Mouse (Mus musculus) kidney, embryonic 14.5 days (tissue): ENCODE measurements around the gene Nucb2. TPM values are rescaled to one million over a fixed set of nuclear protein-coding genes. Genes with fewer than 3 reads are reported as not detected.

Experiments used
- ATAC-seq: fragments of 200-750 bp; cut with Nextera tagmentation; 2 replicates; pipeline ENCODE4 v1.8.0; 2017; ENCODE audit warnings: moderate number of reproducible peaks, mild to moderate bottlenecking, moderate TSS enrichment, moderate library complexity; ENCODE audit not compliant: low FRiP score, low TSS enrichment
- H3K27ac ChIP-seq: fragments of 300-500 bp; sonication (generic); 2 replicates; pipeline ENCODE4 v1.5.1; 2014; ENCODE audit warnings: low read depth, mild to moderate bottlenecking, low read length, moderate library complexity, mixed read lengths
- H3K27me3 ChIP-seq: fragments of 300-500 bp; sonication (generic); 2 replicates; pipeline ENCODE4 v1.6.1; 2014; ENCODE audit warnings: mild to moderate bottlenecking, low read length; ENCODE audit not compliant: control insufficient read depth, insufficient read depth
- H3K36me3 ChIP-seq: fragments of 300-500 bp; sonication (generic); 2 replicates; pipeline ENCODE4 v1.6.1; 2014; ENCODE audit warnings: low read length, mixed read lengths; ENCODE audit not compliant: control insufficient read depth, insufficient read depth
- H3K4me1 ChIP-seq: fragments of 300-500 bp; sonication (generic); 2 replicates; pipeline ENCODE4 v1.6.1; 2014; ENCODE audit warnings: low read length, mixed read lengths; ENCODE audit not compliant: control insufficient read depth, insufficient read depth
- H3K4me2 ChIP-seq: fragments of 300-500 bp; sonication (generic); replicated peaks from 2 replicates; pipeline ENCODE4 v1.6.1; 2014; ENCODE audit warnings: low read depth, mild to moderate bottlenecking, low read length
- H3K4me3 ChIP-seq: fragments of 300-500 bp; sonication (generic); 2 replicates; pipeline ENCODE4 v1.5.1; 2014; ENCODE audit warnings: mild to moderate bottlenecking, low read length
- H3K9ac ChIP-seq: fragments of 300-500 bp; sonication (generic); 2 replicates; pipeline ENCODE4 v1.6.1; 2014; ENCODE audit warnings: low read depth, mild to moderate bottlenecking, low read length, moderate library complexity
- H3K9me3 ChIP-seq: fragments of 300-500 bp; sonication (generic); 2 replicates; pipeline ENCODE4 v1.6.1; 2016; ENCODE audit warnings: low read length; ENCODE audit not compliant: control insufficient read depth
- WGBS: fragments of 180-500 bp; shearing (Covaris S2); extraction: QIAGEN DNeasy Blood & Tissue Kit; methylation state at CpG from one replicate; pipeline ENCODE4 v1.1.7; 2014; 5-methylcytosine and 5-hydroxymethylcytosine counted together
- polyA plus RNA-seq: library from polyadenylated mRNA; unstranded; fragments of >200 nt; fragmentation: Nextera tagmentation; extraction: Ambion mirVana; gene quantifications from 2 replicates; pipeline ENCODE4 v1.2.1, GENCODE M21; 2014

Gene Nucb2
- polyA plus RNA-seq, 1 experiment from 2014 or later, result 19.2 TPM

DNA sequence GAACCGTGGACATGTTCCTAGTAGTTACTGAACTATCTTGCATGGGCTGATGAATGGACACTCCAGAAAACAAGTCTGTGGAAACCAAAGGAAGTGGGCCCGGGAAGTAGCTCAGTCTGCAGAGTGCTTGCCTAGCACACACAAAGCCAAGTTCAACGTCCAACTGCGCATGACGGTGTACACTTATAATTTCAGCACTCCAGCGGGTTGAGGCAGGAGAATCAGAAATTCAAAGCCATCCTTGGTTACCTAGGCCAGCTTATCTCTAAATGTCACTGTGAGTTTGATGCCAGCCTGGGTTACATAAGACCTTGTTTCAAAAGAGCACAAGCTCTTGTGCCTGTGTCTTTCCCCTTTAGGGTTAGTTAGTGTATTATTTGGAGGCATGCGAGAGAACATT is 10.9 kb downstream of the Nucb2 start:
- no peaks in the 10 kb centered on the region for H3K4me1 ChIP-seq
- WGBS, result 90% methylated on average over 7 of the region's 7 CpGs
- H3K9ac ChIP-seq, result no peak overlapping the region
- H3K27ac ChIP-seq, result no peak overlapping the region
- no peak overlapping the region for H3K4me2 ChIP-seq
- no peak overlapping the region for H3K4me3 ChIP-seq
- no peaks in the 10 kb centered on the region for H3K27me3 ChIP-seq
- no peaks in the 10 kb centered on the region for H3K9me3 ChIP-seq
- ATAC-seq, result no peak
- 0 out of 2 replicates have a peak, but pooled peaks cover 4% of the 10 kb centered on the region for H3K36me3 ChIP-seq

GRCm38 (mm10) chr7:116515514-116516135 is 11.5 kb downstream of the Nucb2 start:
- 77% methylated on average over 13 of the region's 13 CpGs for WGBS
- no peak overlapping the region for H3K4me3 ChIP-seq
- ATAC-seq, result no peak
- no peak overlapping the region for H3K4me2 ChIP-seq
- no peak overlapping the region for H3K27ac ChIP-seq
- no peaks in the 10 kb centered on the region for H3K9me3 ChIP-seq
- no peak overlapping the region for H3K9ac ChIP-seq
- no peaks in the 10 kb centered on the region for H3K27me3 ChIP-seq
- H3K4me1 ChIP-seq, result no peaks in the 10 kb centered on the region
- H3K36me3 ChIP-seq, result 0 out of 2 replicates have a peak, but pooled peaks cover under 1% of the 10 kb centered on the region

DNA sequence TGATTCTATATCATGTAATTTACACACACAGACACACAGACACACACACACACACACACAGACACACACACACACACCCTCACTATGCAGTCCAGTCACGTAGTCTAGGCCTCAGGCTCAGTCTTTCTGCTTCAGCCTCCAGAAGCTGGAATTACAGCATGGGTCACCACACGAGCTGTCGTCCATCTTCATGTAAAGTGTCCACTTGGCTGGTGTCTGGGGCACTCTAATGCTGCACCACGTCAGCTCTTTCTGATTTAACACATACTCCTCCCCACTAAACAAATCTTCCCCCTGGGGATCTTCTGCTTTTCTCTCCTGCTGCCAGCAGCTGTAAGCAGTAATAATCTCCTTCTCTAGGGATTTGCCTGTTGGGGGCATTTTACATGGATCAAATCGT is 13.1 kb downstream of the Nucb2 start:
- Histone ChIP-seq H3K4me2 (no peak overlapping the region), H3K4me1 (no peaks in the 10 kb centered on the region), H3K9me3 (no peaks in the 10 kb centered on the region), H3K4me3 (no peak overlapping the region), H3K9ac (no peak overlapping the region), H3K36me3 (peaks cover 6% of the 10 kb centered on the region), H3K27me3 (no peaks in the 10 kb centered on the region), H3K27ac (no peak overlapping the region; the same call in 1 of the 2 replicates)
- WGBS, result 58% methylated on average over 5 of the region's 5 CpGs
- no peak for ATAC-seq

GRCm38 (mm10) chr7:116518155-116518554 is 14.0 kb downstream of the Nucb2 start:
- peaks cover 6% of the 10 kb centered on the region for H3K36me3 ChIP-seq
- H3K9me3 ChIP-seq, result no peaks in the 10 kb centered on the region
- ATAC-seq, result no peak
- 90% methylated on average over 5 of the region's 5 CpGs for WGBS
- H3K27me3 ChIP-seq, result no peaks in the 10 kb centered on the region
- H3K4me1 ChIP-seq, result no peaks in the 10 kb centered on the region
- H3K27ac ChIP-seq, result no peak overlapping the region
- no peak overlapping the region for H3K9ac ChIP-seq
- H3K4me3 ChIP-seq, result no peak overlapping the region
- H3K4me2 ChIP-seq, result no peak overlapping the region

- Histone ChIP-seq H3K27ac (no peak overlapping the region), H3K9ac (no peak overlapping the region), H3K4me2 (no peak overlapping the region), H3K9me3 (no peaks in the 10 kb centered on the region), H3K36me3 (peaks cover 16% of the 10 kb centered on the region), H3K4me3 (no peak overlapping the region), H3K4me1 (no peaks in the 10 kb centered on the region), H3K27me3 (no peaks in the 10 kb centered on the region)
- 58% methylated on average over 3 of the region's 3 CpGs for WGBS
- no peak for ATAC-seq
Measured at GRCm38 (mm10) chr7:116519805-116520204, 15.6 kb downstream of the Nucb2 start.

DNA sequence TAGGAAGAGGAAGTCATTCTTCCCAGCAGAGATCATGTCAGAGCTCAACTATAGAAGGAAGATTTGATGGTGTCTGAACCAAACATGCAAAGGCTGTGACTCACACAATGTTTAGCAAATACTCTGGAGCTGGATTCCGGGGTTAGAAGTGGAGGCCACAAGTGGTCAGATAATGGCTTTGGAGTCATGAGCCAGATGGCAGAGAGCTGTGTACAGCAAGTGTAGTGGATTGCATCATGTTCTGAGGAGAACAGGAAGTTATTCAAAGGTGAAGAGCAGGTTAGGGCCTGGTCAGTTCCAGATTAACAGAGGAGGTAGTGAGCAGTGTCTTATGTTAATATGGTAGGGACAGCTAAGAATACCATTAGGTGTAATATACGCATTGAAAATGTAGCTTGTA is 20.4 kb downstream of the Nucb2 start:
- H3K9me3 ChIP-seq, result no peaks in the 10 kb centered on the region
- 94% methylated on average over 2 of the region's 2 CpGs for WGBS

DNA sequence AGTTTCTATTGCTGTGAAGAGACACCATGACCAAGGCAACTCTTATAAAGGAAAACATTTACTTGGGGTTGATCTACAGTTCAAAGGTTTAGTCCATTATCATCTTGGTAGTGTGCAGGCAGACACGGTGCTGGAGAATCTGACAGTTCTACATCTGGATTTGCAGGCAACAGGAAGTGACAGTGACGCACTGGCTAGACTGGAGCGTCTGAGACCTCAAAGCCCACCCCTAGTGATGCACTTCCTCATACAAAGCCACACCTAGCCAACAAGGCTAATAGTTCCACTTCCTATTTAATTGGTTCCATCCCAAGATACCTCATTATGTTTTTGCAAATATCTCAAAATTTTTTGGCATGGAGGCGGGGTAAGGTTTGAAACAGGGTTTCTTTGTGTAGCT is 25.6 kb downstream of the Nucb2 start:
- no peak for ATAC-seq
- WGBS, result 84% methylated on average over 4 of the region's 4 CpGs
- no peaks in the 10 kb centered on the region for H3K4me1 ChIP-seq
- no peak overlapping the region for H3K4me3 ChIP-seq
- H3K36me3 ChIP-seq, result peaks cover 23% of the 10 kb centered on the region; the same call in 1 of the 2 replicates
- no peak overlapping the region for H3K27ac ChIP-seq
- no peaks in the 10 kb centered on the region for H3K27me3 ChIP-seq
- H3K9me3 ChIP-seq, result no peaks in the 10 kb centered on the region
- H3K9ac ChIP-seq, result no peak overlapping the region
- H3K4me2 ChIP-seq, result no peak overlapping the region

More for the DNA sequence above, 20.4 kb downstream of the Nucb2 start:
- no peak for ATAC-seq
- H3K27me3 ChIP-seq, result no peaks in the 10 kb centered on the region
- no peak overlapping the region for H3K9ac ChIP-seq
- no peaks in the 10 kb centered on the region for H3K4me1 ChIP-seq
- H3K36me3 ChIP-seq, result peaks cover 40% of the 10 kb centered on the region
- H3K4me3 ChIP-seq, result no peak overlapping the region
- H3K4me2 ChIP-seq, result no peak overlapping the region
- H3K27ac ChIP-seq, result no peak overlapping the region

GRCm38 (mm10) chr7:116530470-116530869 is 26.3 kb downstream of the Nucb2 start:
- Histone ChIP-seq H3K4me1 (no peaks in the 10 kb centered on the region), H3K27me3 (no peaks in the 10 kb centered on the region), H3K27ac (no peak overlapping the region), H3K9me3 (no peaks in the 10 kb centered on the region), H3K4me3 (no peak overlapping the region), H3K36me3 (peaks cover 18% of the 10 kb centered on the region; the same call in 1 of the 2 replicates), H3K9ac (no peak overlapping the region), H3K4me2 (no peak overlapping the region)
- 98% methylated on average over 5 of the region's 5 CpGs for WGBS
- no peak for ATAC-seq

- Histone ChIP-seq H3K27ac (no peak overlapping the region), H3K36me3 (peaks cover 17% of the 10 kb centered on the region; the same call in 1 of the 2 replicates), H3K9me3 (no peaks in the 10 kb centered on the region), H3K4me2 (no peak overlapping the region), H3K9ac (no peak overlapping the region), H3K4me3 (no peak overlapping the region), H3K27me3 (no peaks in the 10 kb centered on the region), H3K4me1 (no peaks in the 10 kb centered on the region)
- peak; percentile 90 for ATAC-seq
- 76% methylated on average over 4 of the region's 4 CpGs for WGBS
Measured at GRCm38 (mm10) chr7:116531311-116531710, 27.1 kb downstream of the Nucb2 start.
